Mouse (Mus musculus): ENCODE measurements around the gene Chst10. TPM values are rescaled to one million over a fixed set of nuclear protein-coding genes. Genes with fewer than 3 reads are reported as not detected.

Gene Chst10
- polyA plus RNA-seq, 1 experiment: not detected

DNA sequence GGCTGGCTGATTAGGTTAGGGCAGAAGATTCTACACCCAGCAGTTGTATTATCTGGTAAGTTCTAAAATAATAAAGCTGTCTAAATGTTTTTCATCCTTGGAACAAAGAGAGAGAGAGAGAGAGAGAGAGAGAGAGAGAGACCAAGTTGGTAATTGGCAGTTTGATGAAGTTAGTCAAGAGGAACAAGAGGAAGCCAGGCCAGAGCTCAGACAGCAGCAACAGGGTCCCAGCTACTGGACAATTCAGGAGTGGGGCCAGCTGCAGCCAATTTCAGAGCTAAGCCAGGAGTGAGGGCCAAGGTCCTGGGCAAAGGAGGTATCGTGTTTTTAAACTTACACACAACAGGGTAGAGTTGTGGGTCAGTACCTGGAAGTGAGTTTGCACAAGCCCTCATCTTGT is 55.1 kb downstream of the Chst10 start:
- no peak overlapping the region for H3K4me3 ChIP-seq
- TF ChIP-seq USF1 (IDR thresholded peaks at IDR 0.05; ENCODE audit: low read depth) (no peak), SRF (IDR thresholded peaks at IDR 0.05; ENCODE audit: control insufficient read depth, insufficient read length, low read depth) (no peak), TCF12 (IDR thresholded peaks at IDR 0.05; ENCODE audit: insufficient read depth, poor library complexity, severe bottlenecking) (no peak), MYOD1 (IDR thresholded peaks at IDR 0.05; ENCODE audit: control insufficient read depth in 1 of 3, insufficient read length in 2 of 3, low read depth in 2 of 3) (no peak), TCF3 (IDR thresholded peaks at IDR 0.05; ENCODE audit: insufficient read length, low read depth) (no peak), MAX (IDR thresholded peaks at IDR 0.05; ENCODE audit: low read depth) (no peak), POLR2A (IDR thresholded peaks at IDR 0.05; ENCODE audit: insufficient read length, low read depth) (no peak), CEBPB (IDR thresholded peaks at IDR 0.05; ENCODE audit: insufficient read depth, poor library complexity, severe bottlenecking) (no peak), E2F4 (IDR thresholded peaks at IDR 0.05; ENCODE audit: insufficient read depth) (no peak), MYOG (IDR thresholded peaks at IDR 0.05; ENCODE audit: control insufficient read depth in 1 of 3, insufficient read depth in 1 of 3, insufficient read length in 2 of 3, low read depth in 2 of 3) (no peak), POLR2AphosphoS2 (IDR thresholded peaks at IDR 0.05; ENCODE audit: insufficient read length, low read depth) (no peak), REST (IDR thresholded peaks at IDR 0.05; ENCODE audit: insufficient read depth, insufficient read length) (no peak)
- H3K4me2 ChIP-seq (ENCODE audit: low read depth): no peak overlapping the region
- no peaks in the 10 kb centered on the region for H3K79me2 ChIP-seq (ENCODE audit: control insufficient read depth, insufficient read depth)
- H3K36me3 ChIP-seq (ENCODE audit: control insufficient read depth, insufficient read depth): no peaks in the 10 kb centered on the region
- H3K27me3 ChIP-seq (ENCODE audit: control insufficient read depth, insufficient read depth, insufficient read length): no peaks in the 10 kb centered on the region
- no peak overlapping the region for H3ac ChIP-seq (ENCODE audit: control insufficient read depth, insufficient read length)

GRCm38 (mm10) chr1:38839944-38840343 is 58.0 kb downstream of the Chst10 start:
- Histone ChIP-seq H3K27me3 (ENCODE audit: control insufficient read depth, insufficient read depth, insufficient read length) (no peaks in the 10 kb centered on the region), H3ac (ENCODE audit: control insufficient read depth, insufficient read length) (no peak overlapping the region), H3K79me2 (ENCODE audit: control insufficient read depth, insufficient read depth) (no peaks in the 10 kb centered on the region), H3K4me3 (no peak overlapping the region), H3K4me2 (ENCODE audit: low read depth) (no peak overlapping the region), H3K36me3 (ENCODE audit: control insufficient read depth, insufficient read depth) (no peaks in the 10 kb centered on the region)
- TF ChIP-seq REST (IDR thresholded peaks at IDR 0.05; ENCODE audit: insufficient read depth, insufficient read length) (no peak), POLR2A (IDR thresholded peaks at IDR 0.05; ENCODE audit: insufficient read length, low read depth) (no peak), E2F4 (IDR thresholded peaks at IDR 0.05; ENCODE audit: insufficient read depth) (no peak), MYOG (IDR thresholded peaks at IDR 0.05; ENCODE audit: control insufficient read depth in 1 of 3, insufficient read depth in 1 of 3, insufficient read length in 2 of 3, low read depth in 2 of 3) (no peak), SRF (IDR thresholded peaks at IDR 0.05; ENCODE audit: control insufficient read depth, insufficient read length, low read depth) (no peak), TCF12 (IDR thresholded peaks at IDR 0.05; ENCODE audit: insufficient read depth, poor library complexity, severe bottlenecking) (no peak), CEBPB (IDR thresholded peaks at IDR 0.05; ENCODE audit: insufficient read depth, poor library complexity, severe bottlenecking) (no peak), MYOD1 (IDR thresholded peaks at IDR 0.05; ENCODE audit: control insufficient read depth in 1 of 3, insufficient read length in 2 of 3, low read depth in 2 of 3) (no peak), MAX (IDR thresholded peaks at IDR 0.05; ENCODE audit: low read depth) (no peak), USF1 (IDR thresholded peaks at IDR 0.05; ENCODE audit: low read depth) (no peak), TCF3 (IDR thresholded peaks at IDR 0.05; ENCODE audit: insufficient read length, low read depth) (no peak), POLR2AphosphoS2 (IDR thresholded peaks at IDR 0.05; ENCODE audit: insufficient read length, low read depth) (no peak)

DNA sequence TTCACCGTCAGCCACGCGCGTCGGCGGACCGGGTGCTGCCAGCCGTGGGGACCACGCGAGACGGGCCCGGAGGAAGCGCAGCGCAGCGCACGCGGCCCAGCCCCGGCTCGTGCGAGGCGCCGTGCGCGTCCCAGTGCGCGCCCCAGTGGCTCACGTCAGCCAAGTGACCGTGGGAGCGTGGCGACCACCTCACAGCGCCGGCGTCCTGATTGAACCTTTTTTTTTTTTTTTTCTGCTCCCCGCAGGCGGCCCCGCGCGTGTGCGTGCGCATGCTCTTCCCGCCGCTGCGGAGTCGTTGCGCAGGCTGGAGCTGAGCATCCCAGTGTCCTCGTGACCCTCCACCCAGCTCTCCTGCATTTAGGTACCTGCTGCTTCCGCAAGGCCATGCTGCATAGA is 61.5 kb downstream of the Chst10 start, which contains the start of gene Lonrf2:
Lonrf2 (minus strand) TSS at position 235 of the 396 bp plus-strand sequence.
- H3K4me3 ChIP-seq: no peak within 1 kb of the TSS
- H3K36me3 ChIP-seq (ENCODE audit: control insufficient read depth, insufficient read depth): no peaks in the 10 kb centered on the region
- no peak within 1 kb of the TSS for H3ac ChIP-seq (ENCODE audit: control insufficient read depth, insufficient read length)
- no peak within 1 kb of the TSS for H3K4me2 ChIP-seq (ENCODE audit: low read depth)
- H3K27me3 ChIP-seq (ENCODE audit: control insufficient read depth, insufficient read depth, insufficient read length): no peaks in the 10 kb centered on the region
- H3K79me2 ChIP-seq (ENCODE audit: control insufficient read depth, insufficient read depth): no peaks in the 10 kb centered on the region
- TF ChIP-seq CEBPB (IDR thresholded peaks at IDR 0.05; ENCODE audit: insufficient read depth, poor library complexity, severe bottlenecking): no peak
- TF ChIP-seq POLR2A (IDR thresholded peaks at IDR 0.05; ENCODE audit: insufficient read length, low read depth): no peak
- TF ChIP-seq TCF12 (IDR thresholded peaks at IDR 0.05; ENCODE audit: insufficient read depth, poor library complexity, severe bottlenecking): no peak
- no peak for TF ChIP-seq MYOG (IDR thresholded peaks at IDR 0.05; ENCODE audit: control insufficient read depth in 1 of 3, insufficient read depth in 1 of 3, insufficient read length in 2 of 3, low read depth in 2 of 3)
- TF ChIP-seq SRF (IDR thresholded peaks at IDR 0.05; ENCODE audit: control insufficient read depth, insufficient read length, low read depth): no peak
- no peak for TF ChIP-seq USF1 (IDR thresholded peaks at IDR 0.05; ENCODE audit: low read depth)
- TF ChIP-seq MAX (IDR thresholded peaks at IDR 0.05; ENCODE audit: low read depth): no peak
- no peak for TF ChIP-seq MYOD1 (IDR thresholded peaks at IDR 0.05; ENCODE audit: control insufficient read depth in 1 of 3, insufficient read length in 2 of 3, low read depth in 2 of 3)
- TF ChIP-seq POLR2AphosphoS2 (IDR thresholded peaks at IDR 0.05; ENCODE audit: insufficient read length, low read depth): no peak
- no peak for TF ChIP-seq E2F4 (IDR thresholded peaks at IDR 0.05; ENCODE audit: insufficient read depth)
- TF ChIP-seq TCF3 (IDR thresholded peaks at IDR 0.05; ENCODE audit: insufficient read length, low read depth): no peak
- no peak for TF ChIP-seq REST (IDR thresholded peaks at IDR 0.05; ENCODE audit: insufficient read depth, insufficient read length)

- TF ChIP-seq SRF (IDR thresholded peaks at IDR 0.05; ENCODE audit: control insufficient read depth, insufficient read length, low read depth) (no peak), CEBPB (IDR thresholded peaks at IDR 0.05; ENCODE audit: insufficient read depth, poor library complexity, severe bottlenecking) (no peak), MYOD1 (IDR thresholded peaks at IDR 0.05; ENCODE audit: control insufficient read depth in 1 of 3, insufficient read length in 2 of 3, low read depth in 2 of 3) (no peak), TCF12 (IDR thresholded peaks at IDR 0.05; ENCODE audit: insufficient read depth, poor library complexity, severe bottlenecking) (no peak), POLR2A (IDR thresholded peaks at IDR 0.05; ENCODE audit: insufficient read length, low read depth) (no peak), USF1 (IDR thresholded peaks at IDR 0.05; ENCODE audit: low read depth) (no peak), E2F4 (IDR thresholded peaks at IDR 0.05; ENCODE audit: insufficient read depth) (no peak), MAX (IDR thresholded peaks at IDR 0.05; ENCODE audit: low read depth) (no peak), TCF3 (IDR thresholded peaks at IDR 0.05; ENCODE audit: insufficient read length, low read depth) (no peak), MYOG (IDR thresholded peaks at IDR 0.05; ENCODE audit: control insufficient read depth in 1 of 3, insufficient read depth in 1 of 3, insufficient read length in 2 of 3, low read depth in 2 of 3) (no peak), REST (IDR thresholded peaks at IDR 0.05; ENCODE audit: insufficient read depth, insufficient read length) (no peak), POLR2AphosphoS2 (IDR thresholded peaks at IDR 0.05; ENCODE audit: insufficient read length, low read depth) (no peak)
- H3ac ChIP-seq (ENCODE audit: control insufficient read depth, insufficient read length): no peak overlapping the region
- H3K4me3 ChIP-seq: no peak overlapping the region
- H3K4me2 ChIP-seq (ENCODE audit: low read depth): no peak overlapping the region
- no peaks in the 10 kb centered on the region for H3K79me2 ChIP-seq (ENCODE audit: control insufficient read depth, insufficient read depth)
- H3K27me3 ChIP-seq (ENCODE audit: control insufficient read depth, insufficient read depth, insufficient read length): no peaks in the 10 kb centered on the region
- no peaks in the 10 kb centered on the region for H3K36me3 ChIP-seq (ENCODE audit: control insufficient read depth, insufficient read depth)
These were observed 62.1 kb downstream of the Chst10 start for GRCm38 (mm10) chr1:38835568-38836476.
